Mouse (Mus musculus): ENCODE data around the gene Gnpda2.
A peak's percentile ranks its signal among the peaks of the same experiment; 100 is the strongest.

DNA sequence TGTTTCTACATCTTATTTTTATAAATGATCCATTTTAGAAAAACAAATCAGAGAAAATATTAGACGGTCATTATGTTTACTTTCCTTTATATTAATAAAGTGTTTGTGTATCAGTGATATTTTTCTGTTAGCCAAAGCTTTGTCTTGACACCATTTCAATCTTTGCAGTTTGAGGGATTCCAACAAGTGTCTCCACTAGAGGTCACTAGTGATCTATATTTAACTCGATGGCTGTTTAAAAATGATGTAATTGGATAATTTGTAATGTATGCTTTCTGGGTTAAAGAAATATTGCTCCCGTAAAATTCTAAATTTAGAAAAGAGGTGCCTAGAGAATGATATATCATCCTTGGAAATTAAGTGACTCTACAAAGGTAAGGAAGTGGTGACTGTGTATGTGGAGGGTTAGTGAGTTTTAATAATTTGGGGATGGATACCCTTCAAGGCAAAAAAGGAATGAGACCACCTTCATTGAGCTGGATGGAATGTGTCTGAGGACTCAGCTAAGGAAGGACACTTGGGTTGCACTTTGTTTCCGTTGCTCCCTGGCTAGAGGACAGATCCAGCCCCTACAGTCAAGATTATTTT is 21.2 kb upstream of the Gnpda2 start:
- peak; percentile 18; the same call in 1 of the 2 replicates for TF ChIP-seq CTCF (IDR thresholded peaks at IDR 0.05; ENCODE audit: borderline replicate concordance, insufficient read depth, low read depth, low read length)
- no peak for TF ChIP-seq POLR2A (IDR thresholded peaks at IDR 0.05; ENCODE audit: borderline replicate concordance, insufficient read depth, low read length)
